Mouse (Mus musculus) natural killer cell, adult 2 months (primary cell): ENCODE measurements around the gene Lypd5.
A peak's percentile ranks its signal among the peaks of the same experiment; 100 is the strongest.
"Not testable (repeated sequence)": the region's sequence is repeated elsewhere in the genome, so short reads cannot be mapped to it uniquely, and the experiment has no call there.

Experiments used
- DNase-seq, 2 experiments: peaks; one replicate each; pipeline ENCODE4 v3.0.0; 2022; ENCODE audit warnings: low spot score in 2 of 2

Lypd5 gene

GRCm38 (mm10) chr7:24382730-24383372, 33.9 kb downstream of the Lypd5 start:
- DNase-seq = no peak

DNA sequence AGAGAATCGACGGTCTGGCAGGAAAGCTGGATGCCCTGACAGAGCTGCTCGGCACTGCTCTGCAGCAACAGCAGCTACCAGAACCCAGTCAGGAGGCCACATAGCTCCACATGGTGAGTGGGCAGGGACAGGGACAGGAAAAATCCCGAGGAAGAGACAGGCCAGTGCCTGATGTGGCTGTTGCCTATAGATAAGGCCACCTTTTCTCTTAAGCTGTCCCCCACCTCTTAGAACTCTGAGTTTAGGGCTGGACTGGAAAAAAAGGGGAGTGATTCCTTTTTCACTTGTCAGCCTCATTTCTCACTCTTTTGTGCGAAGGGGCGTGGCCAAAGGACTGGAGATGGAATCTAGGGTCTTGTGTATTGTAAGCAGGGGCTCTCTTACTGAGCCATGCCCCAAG, 35.1 kb downstream of the Lypd5 start:
- DNase-seq = no peak

DNA sequence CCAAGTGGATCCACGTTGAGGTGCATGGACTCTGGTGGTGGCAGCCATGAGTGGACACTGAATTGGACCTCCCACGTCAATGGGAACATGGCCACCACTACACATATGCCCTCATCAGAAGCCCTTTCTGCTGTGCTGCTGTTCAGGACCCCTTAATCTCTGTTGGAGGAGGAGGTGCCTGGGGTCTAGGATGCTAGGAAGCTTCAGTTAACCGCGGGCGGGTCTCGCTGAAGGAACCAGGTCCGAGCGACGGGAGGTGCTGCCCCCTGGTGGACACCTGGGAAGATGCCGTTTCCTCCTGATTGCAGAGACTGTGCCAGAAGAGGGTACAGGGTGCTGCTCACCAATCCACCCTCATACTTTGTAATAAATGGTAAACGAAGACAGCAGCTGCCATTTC, 35.8 kb downstream of the Lypd5 start:
- peak; percentile 60 to 77 for DNase-seq

GRCm38 (mm10) chr7:24387059-24387556, 38.1 kb downstream of the Lypd5 start:
- peak in 1 of 2 experiments; percentile 26 for DNase-seq

GRCm38 (mm10) chr7:24389516-24390187, 40.7 kb downstream of the Lypd5 start:
- DNase-seq = no peak

DNA sequence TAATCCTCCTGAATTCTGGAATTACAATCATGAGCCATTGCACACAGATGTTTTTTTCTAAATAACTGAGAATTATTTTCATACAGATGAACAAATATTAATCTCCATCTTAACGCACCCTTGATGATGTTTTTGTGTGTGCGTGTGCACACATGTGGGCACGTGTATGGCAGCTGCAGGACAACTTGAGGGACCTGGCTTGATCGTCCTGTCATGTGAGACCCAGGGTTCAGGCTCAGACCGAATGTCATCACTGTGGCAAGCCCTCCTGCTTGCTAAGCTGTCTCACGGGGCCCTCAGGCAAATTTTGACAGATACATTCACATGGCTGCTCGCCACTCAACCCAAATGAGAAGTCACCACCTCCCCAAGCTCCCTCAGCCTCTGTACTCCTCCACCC, 41.5 kb downstream of the Lypd5 start:
- no peak for DNase-seq

DNA sequence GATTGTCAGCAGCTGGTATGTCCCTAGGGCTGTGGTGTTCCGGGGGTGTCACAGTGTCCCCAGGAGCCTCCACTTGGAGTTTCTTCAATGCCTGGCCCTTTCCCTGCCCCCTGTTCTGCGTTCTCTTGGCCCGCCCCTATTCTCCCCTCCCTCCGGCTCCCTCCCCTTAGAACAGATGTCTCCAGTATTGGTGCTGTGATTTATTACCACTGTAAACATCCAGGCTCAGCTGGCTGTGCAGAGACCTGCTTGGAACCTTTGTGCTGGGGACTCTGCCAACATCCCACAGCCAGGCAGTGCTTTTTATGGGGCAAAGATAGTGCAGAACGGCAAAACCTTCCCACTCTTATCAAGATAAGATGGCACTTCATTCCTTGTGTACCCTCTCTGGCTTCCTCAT, 42.1 kb downstream of the Lypd5 start:
- DNase-seq = no peak

DNA sequence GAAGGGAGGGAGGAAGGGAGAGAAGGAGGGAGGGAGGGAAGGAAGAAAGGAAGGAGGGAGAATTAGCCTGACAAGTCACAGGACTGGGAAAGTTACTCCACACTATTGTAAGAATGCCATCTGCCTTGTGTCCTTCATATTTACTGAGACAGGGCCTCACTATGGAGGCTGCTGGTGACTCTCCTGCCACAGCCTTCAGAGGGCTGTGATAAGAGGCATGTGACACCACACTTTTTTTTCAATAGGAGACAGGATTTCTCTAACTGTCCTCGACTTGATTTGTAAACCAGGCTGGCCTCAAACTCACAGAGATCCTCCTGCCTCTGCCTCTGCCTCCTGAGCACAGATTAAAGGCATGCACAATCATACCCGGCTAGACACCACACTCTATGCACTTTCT, 42.7 kb downstream of the Lypd5 start:
- DNase-seq = no peak

GRCm38 (mm10) chr7:24394054-24394453, 45.1 kb downstream of the Lypd5 start:
- DNase-seq = no peak

DNA sequence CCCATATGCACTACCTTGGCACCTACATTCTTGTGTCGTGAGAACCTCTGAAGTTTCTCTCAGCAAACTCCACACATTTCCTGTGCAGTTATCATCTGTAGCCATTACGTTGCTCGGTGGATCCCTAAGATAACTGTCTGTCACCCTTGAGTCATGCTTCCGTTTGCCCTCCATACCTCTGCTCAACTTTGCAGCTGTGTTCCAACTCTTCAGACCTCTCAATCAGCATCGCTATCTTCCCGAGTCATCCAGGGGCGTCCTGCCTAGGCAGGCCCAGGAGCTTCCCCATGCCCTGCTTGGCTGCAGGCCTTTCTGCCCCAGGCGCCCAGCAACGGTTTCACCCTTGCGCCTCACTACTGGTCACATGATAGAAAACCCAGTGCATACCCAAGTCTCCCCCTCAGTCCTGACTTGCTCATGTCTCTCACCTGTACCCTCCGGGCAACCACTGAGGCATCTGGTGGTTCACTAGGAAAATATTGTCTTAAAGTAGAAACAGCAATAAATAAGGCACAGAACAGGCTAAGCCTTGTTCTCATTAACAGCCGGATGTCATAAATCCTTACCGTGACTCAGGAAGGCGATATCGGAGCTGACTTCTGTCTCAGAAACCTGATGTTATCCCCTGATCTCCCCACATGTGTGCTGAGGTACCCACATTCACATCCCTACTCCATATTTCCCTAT, 45.6 kb downstream of the Lypd5 start:
- DNase-seq = peak; percentile 28 to 53

DNA sequence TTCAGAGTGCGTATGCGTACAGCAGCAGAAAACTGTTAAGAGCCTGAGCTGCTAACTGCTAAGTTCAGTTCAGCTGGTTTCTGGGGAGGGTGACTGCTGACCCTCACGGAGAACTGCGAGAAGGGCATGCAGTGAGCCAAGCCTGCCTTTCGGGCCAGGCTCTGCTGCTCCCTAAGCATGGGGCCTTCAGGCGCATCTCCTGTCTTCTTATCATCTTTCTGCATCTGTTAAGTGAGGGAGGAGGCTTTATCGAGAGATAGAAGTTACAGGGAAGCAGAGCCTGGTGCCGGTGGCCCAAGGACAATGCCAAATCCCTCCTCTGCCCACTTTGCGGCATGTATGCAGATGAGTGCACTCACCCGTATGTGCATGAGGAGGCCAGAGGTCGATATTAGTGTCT, 47.8 kb downstream of the Lypd5 start:
- no peak for DNase-seq

DNA sequence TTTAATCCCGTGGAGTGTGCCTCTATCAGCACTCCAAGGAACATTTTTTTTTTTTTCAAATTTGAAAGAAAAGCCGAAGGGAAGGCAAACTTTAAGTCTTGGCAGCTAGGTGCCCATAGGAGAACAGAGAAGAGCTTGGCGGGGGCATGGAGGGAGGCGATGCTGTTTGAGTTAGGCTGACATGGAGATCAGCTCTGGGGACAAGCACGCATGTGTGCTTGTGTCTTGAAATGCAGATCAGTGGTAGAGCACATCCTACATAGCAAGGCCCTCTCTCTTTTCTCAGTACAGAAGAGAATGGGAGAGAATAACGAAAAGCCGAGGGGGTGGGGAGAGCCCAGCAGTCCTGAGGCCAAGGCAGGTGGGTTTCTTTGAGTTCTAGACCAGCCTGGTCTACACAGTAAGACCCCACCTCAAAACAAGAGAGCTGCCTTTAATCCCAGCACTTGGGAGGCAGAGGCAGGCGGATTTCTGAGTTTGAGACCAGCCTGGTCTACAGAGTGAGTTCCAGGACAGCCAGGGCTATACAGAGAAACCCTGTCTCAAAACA, 49.4 kb downstream of the Lypd5 start:
- DNase-seq = no peak

GRCm38 (mm10) chr7:24399256-24400081, 50.5 kb downstream of the Lypd5 start, which contains the start of gene Smg9:
Smg9 (plus strand) TSS chr7:24399619.
- DNase-seq = peak; percentile 96 to 98

DNA sequence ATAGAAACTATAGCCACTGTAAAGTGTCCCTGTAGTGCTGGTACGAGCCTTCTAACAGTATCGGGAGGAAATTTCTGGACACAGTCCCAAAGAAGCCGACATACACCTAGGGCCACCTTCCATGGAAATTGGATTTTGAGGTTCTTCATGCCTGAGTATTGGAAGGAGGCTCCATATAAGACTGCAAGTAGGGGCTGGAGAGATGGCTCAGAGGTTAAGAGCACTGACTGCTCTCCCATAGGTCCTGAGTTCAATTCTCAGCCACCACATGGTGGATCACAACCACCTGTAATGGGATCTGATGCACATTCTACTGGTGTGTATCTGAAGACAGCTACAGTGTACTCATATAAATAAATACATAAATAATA, 51.1 kb downstream of the Lypd5 start:
- no peak for DNase-seq

DNA sequence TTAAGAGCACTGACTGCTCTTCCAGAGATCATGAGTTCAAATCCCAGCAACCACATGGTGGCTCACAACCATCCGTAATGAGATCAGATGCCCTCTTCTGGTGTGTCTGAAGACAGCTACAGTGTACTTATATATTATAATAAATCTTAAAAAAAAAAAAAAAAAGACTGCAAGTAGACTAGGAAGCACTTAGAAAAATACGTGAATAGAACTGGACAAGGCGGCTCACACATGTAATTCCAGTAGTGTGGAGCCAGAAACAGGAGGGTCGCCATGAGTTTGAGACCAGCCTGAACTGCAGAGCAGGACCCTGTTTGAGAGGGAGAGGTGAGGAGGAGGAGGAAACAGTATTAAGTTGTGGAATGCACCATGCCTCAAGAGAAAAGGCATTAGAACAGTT, 51.5 kb downstream of the Lypd5 start:
- not testable (repeated sequence) for DNase-seq

DNA sequence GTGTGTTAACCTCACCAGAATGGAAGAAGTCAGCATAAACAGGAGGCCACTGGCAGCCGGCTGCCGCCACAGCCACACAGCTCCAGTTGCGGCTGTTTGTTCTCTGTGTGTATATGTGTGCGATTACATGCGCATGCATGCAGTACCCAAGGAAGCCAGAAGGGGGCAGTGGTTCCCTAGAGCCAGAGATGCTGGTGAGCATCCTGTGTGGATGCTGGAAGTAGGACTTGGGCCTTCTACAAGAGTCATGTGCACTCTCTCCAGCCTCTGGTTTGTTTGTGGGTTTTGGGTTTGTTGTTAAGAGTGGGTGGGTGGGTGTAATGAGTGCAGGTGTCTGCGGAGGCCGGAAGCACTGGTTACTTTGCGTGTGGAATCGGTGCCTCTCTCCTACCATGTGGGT, 53.9 kb downstream of the Lypd5 start:
- DNase-seq = peak in 1 of 2 experiments; percentile 14
